Mouse (Mus musculus) bone marrow, adult 2 months (tissue): ENCODE measurements around the gene Aff3.

ENCODE experiments used
- CTCF ChIP-seq: fragments of 200-500 bp; IDR thresholded peaks from 2 replicates; pipeline ENCODE4 v1.5.1; 2011; ENCODE audit warnings: low read length, control low read depth; ENCODE audit not compliant: control insufficient read depth, insufficient read depth
- POLR2A ChIP-seq: fragments of 200-500 bp; IDR thresholded peaks from 2 replicates; pipeline ENCODE4 v1.6.1; 2011; ENCODE audit warnings: low read depth, mild to moderate bottlenecking, control low read depth, low read length, borderline replicate concordance; ENCODE audit not compliant: control insufficient read depth

GRCm38 (mm10) chr1:38298291-38298690 is 366.5 kb downstream of the Aff3 start:
- TF ChIP-seq CTCF: no peak
- TF ChIP-seq POLR2A: no peak
